Mouse (Mus musculus): ENCODE results near the gene Trir.
A peak's percentile ranks its signal among the peaks of the same experiment; 100 is the strongest.

Trir gene

DNA sequence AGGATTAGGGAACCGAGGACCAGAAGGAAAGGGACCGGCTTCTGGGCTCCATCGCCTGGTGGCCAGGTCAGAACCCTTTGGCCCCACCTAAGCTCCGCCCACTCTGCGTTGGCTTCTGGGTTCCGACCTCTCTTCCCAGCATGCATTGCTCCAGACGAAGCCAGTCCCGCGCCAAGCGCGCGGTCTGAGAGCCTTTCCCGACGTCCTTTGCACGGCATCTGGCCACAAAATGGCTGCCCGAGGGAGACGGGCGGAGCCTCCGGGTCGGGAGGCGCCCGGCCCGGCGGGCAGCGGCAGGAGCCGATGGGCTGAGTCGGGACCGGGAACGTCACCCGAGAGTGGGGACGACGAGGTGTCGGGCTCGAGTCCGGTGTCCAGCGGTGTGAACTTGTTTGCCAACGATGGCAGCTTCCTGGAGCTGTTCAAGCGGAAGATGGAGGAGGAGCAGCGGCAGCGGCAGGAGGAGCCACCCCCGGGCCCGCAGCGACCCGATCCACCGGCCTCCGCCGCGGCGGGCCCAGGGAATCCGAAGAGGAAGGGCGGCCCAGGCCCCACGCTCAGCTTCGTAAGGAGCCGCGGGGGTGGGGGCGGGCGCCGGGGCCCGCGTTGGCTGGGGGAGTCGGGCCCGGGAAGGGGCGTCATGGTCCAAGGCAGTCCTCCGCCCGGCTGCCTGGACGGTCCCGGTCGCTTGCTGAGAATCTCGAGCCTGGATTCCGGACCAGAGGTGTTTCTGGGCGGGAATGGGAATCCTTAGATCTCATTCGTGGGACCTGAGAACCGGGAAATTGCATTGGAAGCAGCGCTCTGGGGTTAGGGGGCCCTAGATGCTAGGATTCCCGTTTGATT is at the start of gene Trir:
TSS of gene Trir (plus strand) at position 154 of the 846 bp plus-strand sequence.
- peak; percentile 99 for DNase-seq (ENCODE audit: low spot score)

GRCm38 (mm10) chr8:84977435-84978247 is 49.0 kb upstream of the Trir start:
- DNase-seq (ENCODE audit: low spot score), result peak; percentile 76

GRCm38 (mm10) chr8:84978248-84978940 is 48.2 kb upstream of the Trir start, which contains the start of gene Junb:
Gene Junb, minus strand, starts transcription at chr8:84978718.
- DNase-seq (ENCODE audit: low spot score), result peak; percentile 98

GRCm38 (mm10) chr8:84979599-84980421 is 46.8 kb upstream of the Trir start:
- DNase-seq (ENCODE audit: low spot score), result peak; percentile 96

GRCm38 (mm10) chr8:84980622-84981358 is 45.8 kb upstream of the Trir start:
- peak; percentile 88 for DNase-seq (ENCODE audit: low spot score)

DNA sequence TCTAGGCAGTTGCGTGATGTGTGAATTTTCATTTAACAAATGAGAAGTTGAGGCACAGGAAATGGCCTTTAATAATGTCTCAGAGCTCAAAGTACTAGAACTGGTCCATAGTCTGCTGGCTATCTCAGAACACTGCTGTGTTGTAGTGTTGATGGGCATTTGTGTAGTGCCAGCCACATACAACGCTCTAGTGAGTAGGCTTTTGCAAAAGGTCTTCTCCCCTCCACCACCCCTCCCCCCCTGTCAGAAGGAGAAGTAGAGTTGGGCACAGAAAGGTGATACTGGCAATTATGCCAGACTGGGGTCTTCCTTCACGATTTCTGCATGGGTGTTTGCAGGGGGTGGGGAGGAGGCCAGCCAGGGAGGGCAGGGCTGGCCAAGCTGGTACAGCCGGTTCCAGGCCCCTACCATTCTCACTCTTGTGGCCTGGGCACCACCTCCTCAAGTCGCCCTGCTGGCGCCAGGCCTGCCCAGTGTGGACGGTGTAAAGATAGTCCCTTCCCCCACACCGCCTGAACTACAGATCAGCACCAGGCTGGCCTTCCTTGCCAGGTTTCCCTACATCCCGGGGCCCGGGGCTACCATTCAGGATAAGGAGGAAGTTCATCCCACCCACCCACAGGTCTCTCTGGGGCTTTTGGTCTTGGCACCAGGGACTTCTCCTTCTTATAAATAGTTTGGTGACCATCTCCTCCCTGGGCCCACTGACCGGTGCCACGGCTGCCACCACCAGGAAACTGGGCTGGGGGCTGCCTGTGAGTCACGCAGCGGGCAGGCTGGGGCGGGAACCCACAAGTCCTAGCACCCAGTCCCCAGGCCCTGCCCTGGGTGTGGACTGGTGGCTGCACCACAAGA is 44.8 kb upstream of the Trir start:
- DNase-seq (ENCODE audit: low spot score), result peak; percentile 76

- peak; percentile 30 for DNase-seq (ENCODE audit: low spot score)
Observed at GRCm38 (mm10) chr8:84982499-84983011, 44.1 kb upstream of the Trir start.

GRCm38 (mm10) chr8:84984294-84985048 is 42.2 kb upstream of the Trir start:
- peak; percentile 81 for DNase-seq (ENCODE audit: low spot score)

DNA sequence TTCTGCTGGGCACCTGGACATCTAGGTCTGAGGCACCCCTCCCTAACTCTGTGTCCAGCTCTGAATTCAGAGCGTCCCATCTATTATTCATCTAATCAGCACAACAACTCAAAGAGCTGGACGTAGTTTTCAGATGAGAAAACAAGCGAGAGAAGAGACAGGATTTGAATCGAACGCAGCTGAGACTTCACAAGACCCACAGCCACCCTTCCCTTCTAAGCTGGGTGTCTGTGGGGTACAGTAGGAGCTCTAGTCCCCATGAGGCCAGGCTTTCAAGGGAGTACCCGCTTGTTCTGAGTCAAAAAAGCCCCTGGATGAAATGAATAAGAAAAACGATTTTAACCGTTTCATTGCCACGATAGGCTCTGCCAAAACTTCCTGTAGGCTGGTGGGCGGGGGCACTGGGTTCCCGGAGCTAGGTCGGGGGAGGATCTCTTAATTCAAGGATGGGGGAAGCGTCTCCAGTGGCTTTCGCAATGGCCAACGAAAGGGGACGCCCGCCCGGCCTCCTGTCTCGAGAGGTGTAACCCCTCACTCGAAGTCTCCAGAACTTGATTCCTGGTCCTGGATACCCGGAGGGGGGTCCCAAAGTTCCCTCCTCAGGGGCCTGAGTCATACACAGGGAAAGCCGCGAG is 41.5 kb upstream of the Trir start:
- peak; percentile 34 for DNase-seq (ENCODE audit: low spot score)

GRCm38 (mm10) chr8:84985684-84986378 is 40.8 kb upstream of the Trir start:
- DNase-seq (ENCODE audit: low spot score), result peak; percentile 94

DNA sequence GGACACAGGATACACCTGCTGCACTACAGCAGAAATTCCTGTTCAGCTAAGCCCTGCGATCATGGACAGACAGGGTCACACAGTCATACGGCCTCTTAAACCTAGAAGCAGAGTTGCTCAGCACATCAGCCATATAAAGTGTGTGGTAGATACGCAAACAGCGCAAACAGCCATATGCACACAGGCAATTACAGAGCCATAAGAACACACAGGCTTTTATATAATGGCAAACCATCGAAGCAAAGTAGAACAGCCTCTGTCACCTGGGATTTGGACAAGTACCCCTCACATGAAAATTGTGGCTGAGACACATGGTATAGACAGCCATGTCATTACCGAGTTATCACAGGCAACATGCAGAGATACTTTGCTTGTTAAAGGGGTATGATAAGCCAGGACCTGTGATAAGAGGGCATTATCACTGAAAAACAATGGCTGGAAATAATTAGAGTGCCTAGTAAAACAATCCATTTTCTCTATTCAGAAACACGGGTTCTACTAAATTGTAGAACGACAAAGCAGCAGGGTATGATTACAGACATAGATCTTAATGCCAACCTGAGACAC is 40.2 kb upstream of the Trir start:
- DNase-seq (ENCODE audit: low spot score), result no peak

DNA sequence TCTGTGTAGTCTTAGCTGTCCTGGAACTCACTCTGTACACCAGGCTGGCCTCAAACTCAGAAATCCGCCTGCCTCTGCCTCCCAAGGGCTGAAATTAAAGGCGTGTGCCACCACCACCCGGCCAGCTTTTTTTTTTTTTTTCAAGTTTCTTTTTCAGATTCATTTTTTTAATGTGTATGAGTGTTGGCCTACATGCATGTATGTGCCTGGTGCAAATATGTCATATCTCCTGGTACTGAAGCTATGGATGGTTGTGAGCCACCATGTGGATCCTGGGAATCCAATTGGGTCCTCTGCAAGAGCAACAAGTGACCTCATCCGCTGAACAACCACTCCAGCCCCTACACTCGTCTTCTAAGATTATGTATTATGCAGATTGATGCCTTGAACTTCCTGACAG is 39.2 kb upstream of the Trir start:
- DNase-seq (ENCODE audit: low spot score), result no peak

- no peak for DNase-seq (ENCODE audit: low spot score)
Observed at GRCm38 (mm10) chr8:84987903-84988302, 38.7 kb upstream of the Trir start.

DNA sequence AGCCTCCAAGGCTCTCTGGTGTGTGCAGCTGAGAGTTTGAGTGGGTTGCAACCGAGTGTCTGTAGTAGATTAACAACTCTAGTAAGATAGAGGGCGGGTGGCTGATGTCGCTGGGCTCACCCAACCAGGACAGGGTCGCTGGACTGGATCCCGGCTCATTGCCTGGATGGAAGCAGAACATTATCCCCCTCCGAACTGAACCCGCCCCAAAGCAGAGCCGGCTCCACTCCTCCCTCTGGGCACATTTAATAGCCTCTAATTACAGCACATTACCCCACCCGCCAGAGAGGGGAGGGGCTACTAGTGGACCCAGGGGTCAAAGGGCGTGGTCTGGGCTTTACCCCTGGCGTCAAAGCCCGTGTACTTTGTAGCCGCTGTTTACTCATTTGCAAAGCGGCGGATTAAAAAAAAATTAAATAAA is 37.3 kb upstream of the Trir start:
- DNase-seq (ENCODE audit: low spot score), result peak; percentile 69

DNA sequence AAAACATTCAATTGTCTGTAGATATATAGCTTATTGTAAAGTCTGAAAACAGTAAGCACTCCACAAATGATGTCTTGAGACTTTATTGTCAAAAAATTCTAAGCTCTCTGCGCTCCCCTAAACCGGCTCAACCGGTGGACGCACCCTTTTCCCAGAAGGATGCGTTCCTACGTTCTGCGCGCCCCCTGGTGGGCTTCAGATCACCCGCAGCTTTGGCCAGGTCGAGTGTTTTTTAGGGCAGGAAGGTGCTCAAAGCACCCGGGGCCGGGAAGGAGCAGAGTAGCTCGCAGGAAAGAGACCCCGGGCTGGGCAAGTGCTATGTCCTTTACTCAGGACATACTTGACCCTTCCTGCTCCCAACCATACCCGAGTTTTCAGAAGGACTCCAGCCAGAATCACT is 36.8 kb upstream of the Trir start:
- DNase-seq (ENCODE audit: low spot score), result peak; percentile 96

GRCm38 (mm10) chr8:84990349-84990748 is 36.3 kb upstream of the Trir start, which contains the start of gene Hook2:
Gene Hook2, plus strand, starts transcription at chr8:84990603.
- peak; percentile 99 for DNase-seq (ENCODE audit: low spot score)

DNA sequence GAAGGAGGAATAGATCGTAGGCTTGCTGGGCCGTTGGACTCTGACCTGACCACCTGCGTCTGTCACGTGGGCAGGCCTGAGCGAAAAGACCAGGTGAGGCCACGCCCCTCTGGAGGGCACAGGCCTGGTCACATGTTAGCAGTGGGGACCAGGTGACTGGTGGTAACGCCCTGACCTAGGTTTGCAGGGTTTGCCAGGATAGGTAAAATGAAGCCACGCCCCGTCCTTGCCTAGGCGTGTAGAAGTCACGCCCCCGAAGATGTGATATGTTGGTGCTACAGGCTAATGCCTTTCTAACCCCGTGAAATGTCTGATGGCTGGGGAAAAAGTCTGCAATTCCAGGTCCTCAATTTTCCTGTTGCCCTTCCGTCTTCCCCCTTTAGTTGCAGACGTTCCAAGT is 35.8 kb upstream of the Trir start:
- DNase-seq (ENCODE audit: low spot score), result peak; percentile 89
